Mouse (Mus musculus) testis, adult 2 months (tissue): Measurements from ENCODE around the gene Tacc3.

Experiments used
- CTCF ChIP-seq: fragments of 200-500 bp; IDR thresholded peaks from 2 replicates; pipeline ENCODE4 v1.5.1; 2012; ENCODE audit warnings: low read depth, mild to moderate bottlenecking, inconsistent platforms, low read length, moderate library complexity; ENCODE audit not compliant: control insufficient read depth, insufficient read depth, insufficient replicate concordance
- POLR2A ChIP-seq: fragments of 200-500 bp; IDR thresholded peaks from 2 replicates; pipeline ENCODE4 v1.6.1; 2012; ENCODE audit warnings: low read depth, mild to moderate bottlenecking, inconsistent platforms, low read length, moderate library complexity; ENCODE audit not compliant: control insufficient read depth

DNA sequence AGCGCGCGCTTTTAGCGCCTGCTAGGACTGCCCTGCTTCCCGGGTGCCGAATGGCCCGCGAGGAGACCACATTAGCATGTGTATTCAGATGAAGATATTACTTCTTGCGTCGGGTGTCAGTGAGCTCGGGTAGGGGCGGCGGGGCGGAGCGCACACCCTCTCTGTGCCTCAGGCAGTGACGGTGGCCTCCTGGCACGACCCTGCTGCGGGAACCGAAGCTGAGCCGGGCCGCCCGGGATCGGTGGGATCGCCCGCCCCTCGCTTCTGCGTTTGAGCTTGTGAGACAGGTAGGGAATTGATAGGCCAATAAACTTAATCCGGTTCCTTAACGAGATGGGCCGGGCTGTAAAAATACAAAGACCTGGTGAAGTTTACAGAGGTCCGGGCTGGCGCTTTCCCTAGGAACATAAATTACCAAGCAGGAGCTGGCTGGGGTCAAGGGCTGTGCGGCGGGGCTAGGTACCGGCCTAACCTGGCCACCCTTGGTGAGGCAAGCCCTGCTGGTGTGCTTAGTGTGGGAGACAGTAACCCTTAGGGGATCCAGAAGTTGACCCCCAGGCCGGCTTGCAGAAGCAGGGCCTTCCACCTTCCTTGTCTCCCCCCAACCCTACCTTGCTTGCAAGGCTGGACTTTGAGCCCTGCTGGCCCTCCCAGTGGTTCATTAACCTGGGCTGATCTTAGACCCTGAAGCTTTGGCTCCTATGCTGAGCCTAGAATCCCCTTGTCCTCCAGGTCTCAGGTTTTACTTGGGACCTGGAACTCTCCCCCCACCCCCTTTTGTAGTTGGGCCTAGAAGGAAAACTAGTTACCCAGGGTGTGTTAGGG, 65.9 kb downstream of the Tacc3 start:
- TF ChIP-seq POLR2A (no peak), CTCF (no peak)
